Mouse (Mus musculus) C2C12 (cell line): Measurements from ENCODE around the gene Txnrd2.

Source experiments
- CTCF ChIP-seq: IDR thresholded peaks from one replicate; pipeline ENCODE4 v1.5.1; 2011; ENCODE audit not compliant: control insufficient read depth, insufficient read depth, insufficient read length
- USF1 ChIP-seq: IDR thresholded peaks from one replicate; pipeline ENCODE4 v1.6.1; 2011; ENCODE audit warnings: low read depth, mild to moderate bottlenecking, control low read depth, moderate library complexity

DNA sequence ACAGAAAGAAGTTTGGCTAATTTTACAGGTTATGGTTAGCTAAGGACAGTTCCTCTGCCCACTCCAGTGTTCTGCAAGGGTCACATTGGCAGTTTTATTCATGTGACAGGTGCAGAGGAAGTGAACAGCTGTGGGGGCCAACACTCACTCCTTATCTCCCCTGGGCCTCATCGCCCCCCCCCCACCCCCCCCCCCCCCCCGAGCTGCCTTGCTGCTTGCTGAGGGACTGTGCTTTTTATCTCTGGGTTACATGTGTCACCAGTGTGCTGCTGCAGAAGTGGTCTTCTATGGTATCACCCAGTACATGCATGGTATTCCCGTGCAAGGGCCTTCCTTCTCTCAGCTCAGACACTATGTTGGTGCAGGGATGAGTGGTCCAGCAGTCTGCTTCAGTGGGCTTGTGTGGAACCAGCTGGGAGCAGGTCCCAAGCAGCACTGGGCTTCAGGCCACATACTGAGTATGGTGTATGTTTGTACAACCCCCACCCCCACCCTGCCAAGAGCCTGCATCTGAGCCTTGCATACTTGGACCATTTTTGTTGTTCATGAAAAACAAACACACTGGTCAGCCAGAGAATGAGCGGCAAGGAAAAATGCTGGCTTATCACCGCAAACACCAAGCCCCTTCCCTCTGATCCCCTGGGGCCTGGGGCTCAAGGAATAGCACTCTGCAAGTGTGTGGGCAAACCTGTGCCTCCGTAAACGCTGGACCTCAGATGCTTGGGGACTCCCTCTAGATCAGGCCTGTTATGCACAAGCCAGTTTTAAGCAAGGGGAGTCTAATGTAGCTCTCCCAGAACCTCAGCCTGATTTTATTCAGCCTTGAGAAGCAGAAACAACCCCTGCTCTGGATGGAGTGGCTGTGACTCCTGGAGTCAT lies 38.2 kb upstream of the Txnrd2 start:
- TF ChIP-seq CTCF (no peak), USF1 (no peak)
